8 mouse cellular contexts compared by ENCODE assay signal in the genomic region with DNA sequence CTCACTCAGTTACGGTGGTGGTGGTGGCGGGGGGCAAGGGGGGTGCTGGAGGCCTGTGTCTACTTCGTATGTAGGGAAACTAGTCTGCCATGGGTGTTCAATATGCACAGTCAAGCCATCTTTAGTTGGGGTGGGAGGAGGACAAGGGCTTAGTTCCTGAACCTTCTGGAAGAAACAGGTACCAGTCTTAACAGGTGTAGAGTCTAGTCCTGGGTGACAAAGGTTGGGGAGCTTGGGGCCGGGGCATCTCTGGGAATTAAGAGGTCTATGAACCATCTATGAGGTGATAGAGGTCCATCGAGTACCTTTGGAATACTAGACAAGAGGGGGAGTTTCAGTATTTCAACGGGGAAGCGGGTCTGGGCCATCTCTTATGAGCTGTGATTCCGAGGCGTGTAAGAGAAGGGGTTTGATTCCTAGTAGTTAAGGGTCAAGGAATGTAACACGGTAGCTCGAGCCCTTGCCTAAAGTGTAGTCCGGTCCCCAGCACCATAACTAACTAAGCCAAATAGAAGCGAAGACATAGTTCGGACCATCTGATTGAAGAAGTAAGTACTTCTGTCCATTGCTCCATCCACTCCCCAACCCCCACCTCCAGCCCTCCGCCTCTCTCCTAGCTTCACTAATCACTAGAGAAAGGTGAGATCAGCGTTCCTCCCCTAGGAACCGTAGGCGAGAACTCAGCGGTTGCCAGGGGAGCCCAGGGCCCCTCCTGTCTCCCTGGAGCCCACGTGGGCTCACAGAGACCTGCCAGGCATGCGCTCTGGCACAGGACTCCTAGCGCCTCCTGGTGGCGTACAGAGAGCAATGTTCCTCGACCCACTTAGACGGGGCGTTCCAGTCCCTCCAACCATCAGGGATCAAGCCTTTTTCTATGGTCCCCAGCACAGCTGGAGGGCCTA. TPM values are rescaled to one million over a fixed set of nuclear protein-coding genes. Genes with fewer than 3 reads are reported as not detected.
DNase-seq lines count a peak whose midpoint lies in the region; ATAC-seq and TF ChIP-seq lines count a peak whose summit lies in the region.

No protein-coding gene starts in this region.

- H3K9ac ChIP-seq in forebrain, embryonic 13.5 days = no peak overlapping the region
- no peak overlapping the region for H3K9ac ChIP-seq in intestine, embryonic 15.5 days
- no peak overlapping the region for H3K9ac ChIP-seq in limb, embryonic 11.5 days (ENCODE audit: low read length)
- H3K9ac ChIP-seq in midbrain, embryonic 12.5 days (replicated peaks) = no peak overlapping the region
- no peak overlapping the region for H3K9ac ChIP-seq in stomach, embryonic 16.5 days (ENCODE audit: low read length)

- 19% methylated on average over 26 of the region's 26 CpGs for WGBS in heart, embryonic 10.5 days
- 19% methylated on average over 26 of the region's 26 CpGs for WGBS in forebrain, embryonic 13.5 days
- 16% methylated on average over 26 of the region's 26 CpGs for WGBS in intestine, embryonic 15.5 days
- 17% methylated on average over 26 of the region's 26 CpGs for WGBS in limb, embryonic 11.5 days
- WGBS in midbrain, embryonic 12.5 days = 18% methylated on average over 26 of the region's 26 CpGs
- 14% methylated on average over 26 of the region's 26 CpGs for WGBS in stomach, embryonic 16.5 days

- no peak for DNase-seq in heart, embryonic 10.5 days (ENCODE audit: low spot score)
- DNase-seq in heart, adult 8-10 months (ENCODE audit: low spot score) = no peak
- DNase-seq in limb, embryonic 11.5 days (ENCODE audit: low spot score) = peak; percentile 74

- peak overlapping the region; percentile 64; the same call in 1 of the 2 replicates for H3K4me3 ChIP-seq in heart, embryonic 10.5 days
- no peak overlapping the region for H3K4me3 ChIP-seq in bone marrow macrophage, adult 2 months (ENCODE audit: insufficient read depth, low read length)
- peak overlapping the region; percentile 51; the same call in 1 of the 2 replicates for H3K4me3 ChIP-seq in forebrain, embryonic 13.5 days
- H3K4me3 ChIP-seq in intestine, embryonic 15.5 days (replicated peaks) = no peak overlapping the region
- peak overlapping the region; percentile 37; the same call in 1 of the 2 replicates for H3K4me3 ChIP-seq in limb, embryonic 11.5 days (ENCODE audit: low read depth, low read length)
- peak overlapping the region; percentile 54; the same call in 1 of the 2 replicates for H3K4me3 ChIP-seq in midbrain, embryonic 12.5 days
- no peak overlapping the region for H3K4me3 ChIP-seq in stomach, embryonic 16.5 days (replicated peaks; ENCODE audit: low read length)

- no peaks in the 10 kb centered on the region for H3K36me3 ChIP-seq in heart, embryonic 10.5 days
- no peaks in the 10 kb centered on the region for H3K36me3 ChIP-seq in forebrain, embryonic 13.5 days (ENCODE audit: poor library complexity, severe bottlenecking)
- no peaks in the 10 kb centered on the region for H3K36me3 ChIP-seq in intestine, embryonic 15.5 days
- no peaks in the 10 kb centered on the region for H3K36me3 ChIP-seq in limb, embryonic 11.5 days (ENCODE audit: control insufficient read depth, insufficient read depth, low read length)
- H3K36me3 ChIP-seq in midbrain, embryonic 12.5 days = no peaks in the 10 kb centered on the region
- H3K36me3 ChIP-seq in stomach, embryonic 16.5 days (ENCODE audit: control insufficient read depth, insufficient read depth, low read length) = no peaks in the 10 kb centered on the region

- no peak overlapping the region for H3K27ac ChIP-seq in heart, embryonic 10.5 days
- H3K27ac ChIP-seq in bone marrow macrophage, adult 2 months (ENCODE audit: insufficient read depth, low read depth, low read length) = no peak overlapping the region
- H3K27ac ChIP-seq in forebrain, embryonic 13.5 days = no peak overlapping the region
- no peak overlapping the region for H3K27ac ChIP-seq in intestine, embryonic 15.5 days
- H3K27ac ChIP-seq in limb, embryonic 11.5 days (replicated peaks; ENCODE audit: low read depth, low read length) = no peak overlapping the region
- H3K27ac ChIP-seq in midbrain, embryonic 12.5 days (replicated peaks) = no peak overlapping the region
- H3K27ac ChIP-seq in stomach, embryonic 16.5 days (ENCODE audit: low read length) = no peak overlapping the region

- peak overlapping the region; percentile 78 for H3K4me2 ChIP-seq in forebrain, embryonic 13.5 days
- 0 out of 2 replicates have a peak overlapping the region, but pooled peaks have one; percentile 22 for H3K4me2 ChIP-seq in intestine, embryonic 15.5 days (replicated peaks)
- H3K4me2 ChIP-seq in limb, embryonic 11.5 days (ENCODE audit: low read depth, severe bottlenecking) = no peak overlapping the region
- peak overlapping the region; percentile 85 for H3K4me2 ChIP-seq in midbrain, embryonic 12.5 days (replicated peaks)
- H3K4me2 ChIP-seq in stomach, embryonic 16.5 days (ENCODE audit: low read depth, low read length) = peak overlapping the region; percentile 78; the same call in 1 of the 2 replicates

- H3K4me1 ChIP-seq in heart, embryonic 10.5 days = peaks cover 10% of the 10 kb centered on the region
- no peaks in the 10 kb centered on the region for H3K4me1 ChIP-seq in bone marrow macrophage, adult 2 months (ENCODE audit: control insufficient read depth, insufficient read depth, low read length)
- peaks cover 20% of the 10 kb centered on the region for H3K4me1 ChIP-seq in forebrain, embryonic 13.5 days
- 0 out of 2 replicates have a peak, but pooled peaks cover 2% of the 10 kb centered on the region for H3K4me1 ChIP-seq in intestine, embryonic 15.5 days (replicated peaks)
- peaks cover 4% of the 10 kb centered on the region; the same call in 1 of the 2 replicates for H3K4me1 ChIP-seq in limb, embryonic 11.5 days (ENCODE audit: control insufficient read depth, insufficient read depth, low read length)
- H3K4me1 ChIP-seq in midbrain, embryonic 12.5 days = peaks cover 8% of the 10 kb centered on the region
- H3K4me1 ChIP-seq in stomach, embryonic 16.5 days (ENCODE audit: control insufficient read depth, insufficient read depth, low read length) = peaks cover 6% of the 10 kb centered on the region; the same call in 1 of the 2 replicates

- peaks cover 96% of the 10 kb centered on the region for H3K27me3 ChIP-seq in heart, embryonic 10.5 days (ENCODE audit: insufficient read depth, poor library complexity, severe bottlenecking)
- peaks cover 89% of the 10 kb centered on the region for H3K27me3 ChIP-seq in forebrain, embryonic 13.5 days
- H3K27me3 ChIP-seq in intestine, embryonic 15.5 days (replicated peaks) = peaks cover 66% of the 10 kb centered on the region
- peaks cover 58% of the 10 kb centered on the region for H3K27me3 ChIP-seq in limb, embryonic 11.5 days (ENCODE audit: control insufficient read depth, insufficient read depth, low read length)
- peaks cover 84% of the 10 kb centered on the region for H3K27me3 ChIP-seq in midbrain, embryonic 12.5 days
- H3K27me3 ChIP-seq in stomach, embryonic 16.5 days (ENCODE audit: control insufficient read depth, insufficient read depth, low read length) = peaks cover 70% of the 10 kb centered on the region

- ATAC-seq in forebrain, embryonic 13.5 days = peak; percentile 50; the same call in 1 of the 2 replicates
- ATAC-seq in intestine, embryonic 15.5 days = peak; percentile 52
- no peak for ATAC-seq in limb, embryonic 11.5 days (ENCODE audit: insufficient number of reproducible peaks, low FRiP score, low TSS enrichment, low read depth)
- ATAC-seq in midbrain, embryonic 12.5 days (ENCODE audit: low FRiP score, low read depth) = peak; percentile 44
- peak; percentile 66; the same call in 1 of the 2 replicates for ATAC-seq in stomach, embryonic 16.5 days (ENCODE audit: insufficient read depth, low FRiP score)

- peak; percentile 68 for TF ChIP-seq CTCF in bone marrow macrophage, adult 2 months (IDR thresholded peaks at IDR 0.05; ENCODE audit: low read depth, low read length)

- H3K9me3 ChIP-seq in heart, embryonic 10.5 days = no peaks in the 10 kb centered on the region
- H3K9me3 ChIP-seq in forebrain, embryonic 13.5 days (replicated peaks) = no peaks in the 10 kb centered on the region
- H3K9me3 ChIP-seq in intestine, embryonic 15.5 days = no peaks in the 10 kb centered on the region
- H3K9me3 ChIP-seq in limb, embryonic 11.5 days (ENCODE audit: control insufficient read depth, low read length) = no peaks in the 10 kb centered on the region
- H3K9me3 ChIP-seq in midbrain, embryonic 12.5 days = no peaks in the 10 kb centered on the region
- no peaks in the 10 kb centered on the region for H3K9me3 ChIP-seq in stomach, embryonic 16.5 days (replicated peaks; ENCODE audit: control insufficient read depth, low read length)

- no peak for TF ChIP-seq POLR2A in bone marrow macrophage, adult 2 months (IDR thresholded peaks at IDR 0.05; ENCODE audit: borderline replicate concordance, low read depth, low read length)

RNA-seq across cellular contexts. Expression of gene Gm20479, which starts 40.1 kb away (rescaled TPM):
- 1.3 and 2.1 TPM in 2 replicates for polyA plus RNA-seq in heart, embryonic 10.5 days (2016; fragmentation: Nextera tagmentation; extraction: Ambion mirVana)
- total RNA-seq in heart, adult 8-10 months (2022) = not detected
- polyA plus RNA-seq in bone marrow macrophage, adult 2 months (2012; ENCODE audit: insufficient read depth, insufficient read length, missing spikeins) = 10.4 TPM in 1 of 2 replicates, not detected in the other
- 0.62 TPM in 1 of 2 replicates, not detected in the other for polyA plus RNA-seq in forebrain, embryonic 13.5 days (2015; fragmentation: Nextera tagmentation; extraction: Ambion mirVana)
- 1.8 TPM in 1 of 2 replicates, not detected in the other for polyA plus RNA-seq in intestine, embryonic 15.5 days (2015; fragmentation: Nextera tagmentation; extraction: Ambion mirVana)
- 0.52 TPM in 1 of 2 replicates, not detected in the other for polyA plus RNA-seq in limb, embryonic 11.5 days (2014; fragmentation: Nextera tagmentation; extraction: Ambion mirVana)
- 0.87 TPM in 1 of 2 replicates, not detected in the other for polyA plus RNA-seq in midbrain, embryonic 12.5 days (2016; fragmentation: Nextera tagmentation; extraction: Ambion mirVana)
- polyA plus RNA-seq in stomach, embryonic 16.5 days (2015; fragmentation: Nextera tagmentation; extraction: Ambion mirVana) = 3.0 TPM in 1 of 2 replicates, not detected in the other

RNA-seq across cellular contexts. Expression of gene Shkbp1, which starts 41.5 kb away (rescaled TPM):
- 48.3 and 50.4 TPM in 2 replicates for polyA plus RNA-seq in heart, embryonic 10.5 days (2016; fragmentation: Nextera tagmentation; extraction: Ambion mirVana)
- 1 to 10 TPM; 4.8 to 8.0 (median 6.0) TPM for total RNA-seq in heart, adult 8-10 months (2022)
- polyA plus RNA-seq in bone marrow macrophage, adult 2 months (2012; ENCODE audit: insufficient read depth, insufficient read length, missing spikeins) = 51.0 and 60.8 TPM in 2 replicates
- 85.4 and 89.3 TPM in 2 replicates for polyA plus RNA-seq in forebrain, embryonic 13.5 days (2015; fragmentation: Nextera tagmentation; extraction: Ambion mirVana)
- polyA plus RNA-seq in intestine, embryonic 15.5 days (2015; fragmentation: Nextera tagmentation; extraction: Ambion mirVana) = 35.0 and 35.5 TPM in 2 replicates
- 46.5 and 50.9 TPM in 2 replicates for polyA plus RNA-seq in limb, embryonic 11.5 days (2014; fragmentation: Nextera tagmentation; extraction: Ambion mirVana)
- polyA plus RNA-seq in midbrain, embryonic 12.5 days (2016; fragmentation: Nextera tagmentation; extraction: Ambion mirVana) = 77.3 and 78.1 TPM in 2 replicates
- polyA plus RNA-seq in stomach, embryonic 16.5 days (2015; fragmentation: Nextera tagmentation; extraction: Ambion mirVana) = 41.0 and 41.7 TPM in 2 replicates

RNA-seq across cellular contexts. Expression of gene Sptbn4, which starts 50.2 kb away (rescaled TPM):
- 0.40 and 0.46 TPM in 2 replicates for polyA plus RNA-seq in heart, embryonic 10.5 days (2016; fragmentation: Nextera tagmentation; extraction: Ambion mirVana)
- under 1 TPM; 0.22 to 0.49 (median 0.30) TPM for total RNA-seq in heart, adult 8-10 months (2022)
- polyA plus RNA-seq in bone marrow macrophage, adult 2 months (2012; ENCODE audit: insufficient read depth, insufficient read length, missing spikeins) = 0.48 and 0.73 TPM in 2 replicates
- 0.43 and 0.71 TPM in 2 replicates for polyA plus RNA-seq in forebrain, embryonic 13.5 days (2015; fragmentation: Nextera tagmentation; extraction: Ambion mirVana)
- 0.33 and 0.38 TPM in 2 replicates for polyA plus RNA-seq in intestine, embryonic 15.5 days (2015; fragmentation: Nextera tagmentation; extraction: Ambion mirVana)
- 0.15 and 0.27 TPM in 2 replicates for polyA plus RNA-seq in limb, embryonic 11.5 days (2014; fragmentation: Nextera tagmentation; extraction: Ambion mirVana)
- 0.67 and 0.78 TPM in 2 replicates for polyA plus RNA-seq in midbrain, embryonic 12.5 days (2016; fragmentation: Nextera tagmentation; extraction: Ambion mirVana)
- polyA plus RNA-seq in stomach, embryonic 16.5 days (2015; fragmentation: Nextera tagmentation; extraction: Ambion mirVana) = 0.50 and 0.57 TPM in 2 replicates

RNA-seq across cellular contexts. Expression of gene Blvrb, which starts 50.5 kb away (rescaled TPM):
- polyA plus RNA-seq in heart, embryonic 10.5 days (2016; fragmentation: Nextera tagmentation; extraction: Ambion mirVana) = 88.8 and 94.6 TPM in 2 replicates
- 10 to 100 TPM; 27.7 to 29.2 (median 29.0) TPM for total RNA-seq in heart, adult 8-10 months (2022)
- 473 and 496 TPM in 2 replicates for polyA plus RNA-seq in bone marrow macrophage, adult 2 months (2012; ENCODE audit: insufficient read depth, insufficient read length, missing spikeins)
- 16.8 and 17.3 TPM in 2 replicates for polyA plus RNA-seq in forebrain, embryonic 13.5 days (2015; fragmentation: Nextera tagmentation; extraction: Ambion mirVana)
- polyA plus RNA-seq in intestine, embryonic 15.5 days (2015; fragmentation: Nextera tagmentation; extraction: Ambion mirVana) = 60.4 and 77.5 TPM in 2 replicates
- 29.0 and 30.5 TPM in 2 replicates for polyA plus RNA-seq in limb, embryonic 11.5 days (2014; fragmentation: Nextera tagmentation; extraction: Ambion mirVana)
- polyA plus RNA-seq in midbrain, embryonic 12.5 days (2016; fragmentation: Nextera tagmentation; extraction: Ambion mirVana) = 23.1 and 31.0 TPM in 2 replicates
- 112 and 113 TPM in 2 replicates for polyA plus RNA-seq in stomach, embryonic 16.5 days (2015; fragmentation: Nextera tagmentation; extraction: Ambion mirVana)

RNA-seq across cellular contexts. Expression of gene Ltbp4, which starts 59.8 kb away (rescaled TPM):
- 19.2 and 23.6 TPM in 2 replicates for polyA plus RNA-seq in heart, embryonic 10.5 days (2016; fragmentation: Nextera tagmentation; extraction: Ambion mirVana)
- 100 to 1,000 TPM; 166 to 198 (median 187) TPM for total RNA-seq in heart, adult 8-10 months (2022)
- polyA plus RNA-seq in bone marrow macrophage, adult 2 months (2012; ENCODE audit: insufficient read depth, insufficient read length, missing spikeins) = 0.84 TPM in 1 of 2 replicates, not detected in the other
- 10.5 and 13.4 TPM in 2 replicates for polyA plus RNA-seq in forebrain, embryonic 13.5 days (2015; fragmentation: Nextera tagmentation; extraction: Ambion mirVana)
- 75.9 and 92.8 TPM in 2 replicates for polyA plus RNA-seq in intestine, embryonic 15.5 days (2015; fragmentation: Nextera tagmentation; extraction: Ambion mirVana)
- polyA plus RNA-seq in limb, embryonic 11.5 days (2014; fragmentation: Nextera tagmentation; extraction: Ambion mirVana) = 10.8 and 14.0 TPM in 2 replicates
- 10.1 and 10.2 TPM in 2 replicates for polyA plus RNA-seq in midbrain, embryonic 12.5 days (2016; fragmentation: Nextera tagmentation; extraction: Ambion mirVana)
- polyA plus RNA-seq in stomach, embryonic 16.5 days (2015; fragmentation: Nextera tagmentation; extraction: Ambion mirVana) = 170 and 202 TPM in 2 replicates

Comparison
In these comparisons a context has a peak if more than half of its experiments do, and no peak if none do; other contexts are left out.
1. H3K4me3 ChIP-seq: peak in heart, embryonic 10.5 days (single experiment), forebrain, embryonic 13.5 days (single experiment), limb, embryonic 11.5 days (single experiment) and midbrain, embryonic 12.5 days (single experiment); none in bone marrow macrophage, adult 2 months (single experiment), intestine, embryonic 15.5 days (single experiment) and stomach, embryonic 16.5 days (single experiment).